Mouse (Mus musculus): ENCODE measurements around the gene Plcl1. TPM values are rescaled to one million over a fixed set of nuclear protein-coding genes. Genes with fewer than 3 reads are reported as not detected.

Gene Plcl1
- polyA plus RNA-seq, 1 experiment from 2014 or later: 2.9 TPM

GRCm38 (mm10) chr1:55523966-55524365 lies 118.2 kb downstream of the Plcl1 start:
- no peak for DNase-seq (ENCODE audit: low spot score)

DNA sequence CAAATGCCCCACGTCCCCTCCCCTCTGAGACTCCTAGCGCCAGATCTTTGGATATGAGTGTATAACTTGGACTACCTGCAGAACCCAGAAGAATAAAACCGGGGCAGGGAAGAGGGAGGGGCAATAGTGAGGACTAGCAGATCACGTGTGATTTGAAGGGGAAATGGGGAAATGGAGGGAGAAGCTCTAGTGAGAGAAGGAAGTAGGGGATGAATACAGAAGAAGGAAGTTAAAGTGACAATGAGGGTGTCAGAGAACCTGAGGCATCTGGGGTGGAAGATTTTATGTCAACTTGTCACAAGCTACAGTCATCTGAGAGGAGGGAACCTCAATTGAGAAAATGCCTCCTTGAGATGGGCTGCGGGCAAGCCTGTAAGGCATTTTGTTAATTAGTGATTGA lies 119.4 kb downstream of the Plcl1 start:
- DNase-seq (ENCODE audit: low spot score): no peak

- DNase-seq (ENCODE audit: low spot score): no peak
Measured at GRCm38 (mm10) chr1:55525748-55526147, 120.0 kb downstream of the Plcl1 start.

DNA sequence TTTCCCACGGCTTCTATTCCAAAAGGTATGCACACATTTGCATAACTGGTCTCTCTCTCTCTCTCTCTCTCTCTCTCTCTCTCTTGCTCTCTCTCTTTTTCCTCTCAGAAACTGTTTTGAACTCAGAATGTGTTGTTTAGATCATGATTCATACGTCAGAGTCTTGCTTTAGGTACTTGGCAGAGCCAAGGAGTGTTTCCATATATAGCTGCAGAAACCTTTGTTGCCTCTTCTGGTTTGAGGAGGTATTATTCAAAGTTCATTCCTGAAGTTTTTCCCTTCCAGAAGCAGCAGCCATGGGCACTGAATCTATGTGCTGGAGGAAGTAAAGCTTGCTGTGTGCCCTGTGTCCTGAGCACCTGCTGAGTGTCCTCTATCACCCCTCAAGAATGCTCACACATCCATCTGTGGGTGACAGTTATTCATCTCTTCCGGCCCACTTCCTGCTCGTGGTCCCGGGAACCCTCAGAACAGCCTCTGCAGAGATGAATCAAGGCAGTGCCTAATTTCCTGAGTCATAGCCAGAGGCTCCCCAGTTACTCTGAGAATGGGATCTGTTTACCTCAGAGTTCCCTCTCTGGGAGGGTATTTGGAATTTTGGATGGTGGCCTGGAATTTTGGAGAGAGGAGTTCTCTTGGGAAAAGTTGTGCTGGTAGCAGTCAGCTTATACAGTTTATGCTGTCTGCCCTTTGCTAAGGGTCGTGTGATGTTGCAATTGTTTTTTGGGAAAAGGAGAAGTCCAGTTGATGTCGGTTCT lies 123.0 kb downstream of the Plcl1 start:
- DNase-seq (ENCODE audit: low spot score): peak; percentile 75

GRCm38 (mm10) chr1:55533823-55534222 lies 128.1 kb downstream of the Plcl1 start:
- no peak for DNase-seq (ENCODE audit: low spot score)

GRCm38 (mm10) chr1:55554405-55554804 lies 148.7 kb downstream of the Plcl1 start:
- no peak for DNase-seq (ENCODE audit: low spot score)

DNA sequence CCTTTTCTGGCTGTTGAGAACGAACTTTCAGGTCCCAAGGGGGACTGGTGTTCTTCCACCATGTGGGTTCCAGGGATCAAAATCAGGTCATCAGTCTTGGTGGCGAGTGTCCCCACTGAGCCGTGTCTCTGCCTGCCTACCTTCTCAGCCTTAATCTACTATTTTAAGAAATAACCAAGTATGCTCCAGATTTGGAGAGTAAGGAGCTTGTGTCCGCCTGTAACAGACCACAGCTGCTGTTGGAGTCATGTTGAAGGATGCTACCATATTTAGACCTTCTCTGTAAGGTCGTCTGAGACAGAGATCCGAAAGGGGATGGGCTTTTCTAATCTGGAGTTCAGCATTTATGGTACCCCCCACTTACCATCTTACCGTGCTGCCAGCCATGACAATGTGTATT lies 152.2 kb downstream of the Plcl1 start:
- no peak for DNase-seq (ENCODE audit: low spot score)

- DNase-seq (ENCODE audit: low spot score): no peak
Measured at GRCm38 (mm10) chr1:55558409-55558808, 152.7 kb downstream of the Plcl1 start.

DNA sequence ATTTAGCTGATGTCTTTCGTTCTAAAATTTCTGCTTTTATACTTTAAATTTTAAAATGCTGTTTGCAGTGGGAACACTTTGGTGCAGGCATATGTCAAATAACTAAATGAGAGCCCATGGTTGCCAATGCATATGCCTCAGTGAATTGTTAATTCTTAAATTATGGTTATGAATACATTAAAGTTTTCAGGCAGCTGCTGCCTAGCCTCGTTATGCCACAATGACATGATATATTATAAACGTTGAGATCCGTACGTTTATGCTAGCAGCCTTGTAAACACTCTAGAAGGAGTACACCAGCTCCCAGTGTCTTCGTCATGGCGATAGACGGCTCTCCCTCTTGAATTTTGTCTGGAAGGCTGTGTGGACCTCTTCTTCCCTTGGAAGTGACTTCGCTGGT lies 154.3 kb downstream of the Plcl1 start:
- DNase-seq (ENCODE audit: low spot score): no peak

- DNase-seq (ENCODE audit: low spot score): no peak
Measured at GRCm38 (mm10) chr1:55565933-55566332, 160.2 kb downstream of the Plcl1 start.

GRCm38 (mm10) chr1:55567801-55568360 lies 162.2 kb downstream of the Plcl1 start:
- no peak for DNase-seq (ENCODE audit: low spot score)

DNA sequence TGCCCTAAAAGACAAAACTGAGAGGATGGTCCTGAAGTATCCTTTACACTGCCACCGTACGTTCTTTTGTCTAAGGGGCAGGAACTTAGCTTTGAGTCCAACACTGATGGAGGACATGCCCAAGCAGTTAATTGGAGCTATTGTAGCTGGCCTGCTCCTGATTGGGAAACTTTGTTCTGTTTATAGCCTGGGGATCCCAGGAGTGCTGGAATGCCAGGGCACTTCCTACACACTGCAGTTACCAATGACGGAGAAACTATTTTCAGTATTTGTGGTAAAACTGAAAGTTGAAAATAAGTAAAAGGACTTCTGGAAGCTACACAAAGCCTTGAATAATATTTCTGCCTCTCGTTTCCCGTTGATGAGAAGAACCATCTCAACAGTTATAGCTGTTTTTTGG lies 164.5 kb downstream of the Plcl1 start:
- no peak for DNase-seq (ENCODE audit: low spot score)

DNA sequence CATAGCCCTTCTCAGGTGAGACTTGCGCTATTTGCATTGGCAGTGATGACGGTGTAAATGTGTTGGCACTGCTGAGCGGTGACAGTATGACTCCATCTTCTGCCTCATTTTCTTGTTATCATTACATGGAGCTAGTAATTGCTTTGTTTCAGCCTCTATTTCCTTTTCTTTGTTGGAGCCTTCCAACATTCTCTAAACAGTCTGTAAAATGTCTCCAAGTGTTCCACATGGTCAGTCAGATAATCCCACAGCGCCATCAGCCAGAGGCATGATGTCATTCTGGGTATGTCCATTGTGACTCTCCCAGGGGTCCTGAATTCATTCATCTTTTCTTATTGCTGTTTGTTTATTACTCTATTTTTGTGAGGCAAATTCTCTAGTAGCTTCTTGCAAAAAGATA lies 165.7 kb downstream of the Plcl1 start:
- DNase-seq (ENCODE audit: low spot score): no peak

DNA sequence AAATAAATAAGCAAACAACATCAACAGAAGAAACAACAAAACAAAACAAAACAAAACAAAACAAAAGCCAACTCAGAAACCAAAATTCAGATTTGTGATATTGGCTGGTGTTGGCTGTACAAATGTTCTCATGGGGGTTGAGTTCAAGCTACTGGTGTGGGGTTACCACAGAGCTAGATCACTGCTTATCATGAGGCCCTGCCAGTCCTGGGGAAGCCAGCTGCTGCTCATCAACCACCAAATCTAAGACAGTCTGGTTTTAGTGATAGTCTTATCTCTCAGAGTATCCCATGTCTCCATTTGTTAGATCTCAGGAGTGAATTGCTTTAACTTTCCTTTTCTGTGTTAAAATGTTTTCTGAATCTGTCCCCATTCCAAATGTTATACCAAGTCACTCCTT lies 166.5 kb downstream of the Plcl1 start:
- DNase-seq (ENCODE audit: low spot score): no peak

DNA sequence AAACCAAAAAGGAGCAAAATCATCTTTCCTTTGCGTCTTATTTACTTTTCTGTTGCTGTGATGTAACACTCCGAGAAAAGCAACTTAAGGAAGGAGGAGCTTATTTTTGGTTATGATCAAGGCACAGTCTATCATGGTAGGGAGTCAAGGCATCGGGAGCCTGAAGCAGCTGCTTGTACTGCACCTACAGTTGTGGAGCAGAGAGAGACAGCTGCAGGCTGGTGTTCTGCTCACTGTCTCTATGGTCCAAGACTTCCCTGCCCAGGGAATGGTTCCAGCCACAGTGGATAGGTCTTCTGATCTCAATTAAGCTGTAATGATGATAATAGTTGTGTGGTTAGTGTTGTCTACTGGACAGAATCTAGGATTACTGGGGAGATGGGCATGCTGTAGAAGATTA lies 166.9 kb downstream of the Plcl1 start:
- DNase-seq (ENCODE audit: low spot score): no peak

DNA sequence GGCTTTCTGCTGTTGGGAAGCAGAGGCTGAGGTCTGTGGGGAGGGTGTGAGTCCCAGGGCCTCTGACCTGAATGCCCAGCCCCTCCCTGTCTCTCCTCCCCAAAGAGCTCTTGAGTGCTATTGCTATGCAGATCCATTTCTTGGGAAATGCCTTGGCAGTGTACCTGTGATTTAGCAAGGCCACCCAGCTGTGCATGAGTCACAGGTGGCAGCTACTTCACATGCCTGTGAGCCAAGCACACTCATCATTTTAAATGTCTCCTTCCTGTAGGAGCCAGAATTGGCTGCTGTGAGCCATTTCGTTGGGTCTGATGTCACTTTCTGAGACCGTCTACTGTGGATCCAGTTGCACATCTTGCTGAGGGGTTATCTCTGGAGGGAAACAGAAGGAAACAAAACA lies 170.2 kb downstream of the Plcl1 start:
- no peak for DNase-seq (ENCODE audit: low spot score)

- DNase-seq (ENCODE audit: low spot score): no peak
Measured at GRCm38 (mm10) chr1:55581752-55582151, 176.0 kb downstream of the Plcl1 start.

DNA sequence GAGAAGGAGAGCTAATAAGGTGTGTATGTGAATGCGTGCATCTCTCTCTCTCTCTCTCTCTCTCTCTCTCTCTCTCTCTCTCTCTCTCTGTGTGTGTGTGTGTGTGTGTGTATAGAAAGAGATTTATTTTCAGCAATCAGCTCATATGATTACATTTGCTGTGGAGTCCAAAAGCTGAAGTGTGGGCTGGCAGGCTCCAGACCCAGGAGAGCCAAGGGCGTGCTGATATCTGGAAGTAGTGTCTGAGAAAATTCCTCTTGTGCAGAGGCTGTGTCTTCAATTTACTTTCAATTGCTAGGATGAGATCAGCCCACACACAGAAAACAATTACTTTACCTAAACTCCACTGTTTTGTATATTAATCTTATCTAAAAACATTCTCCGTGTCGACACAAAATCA lies 179.7 kb downstream of the Plcl1 start:
- DNase-seq (ENCODE audit: low spot score): no peak

GRCm38 (mm10) chr1:55588090-55588489 lies 182.4 kb downstream of the Plcl1 start:
- no peak for DNase-seq (ENCODE audit: low spot score)

DNA sequence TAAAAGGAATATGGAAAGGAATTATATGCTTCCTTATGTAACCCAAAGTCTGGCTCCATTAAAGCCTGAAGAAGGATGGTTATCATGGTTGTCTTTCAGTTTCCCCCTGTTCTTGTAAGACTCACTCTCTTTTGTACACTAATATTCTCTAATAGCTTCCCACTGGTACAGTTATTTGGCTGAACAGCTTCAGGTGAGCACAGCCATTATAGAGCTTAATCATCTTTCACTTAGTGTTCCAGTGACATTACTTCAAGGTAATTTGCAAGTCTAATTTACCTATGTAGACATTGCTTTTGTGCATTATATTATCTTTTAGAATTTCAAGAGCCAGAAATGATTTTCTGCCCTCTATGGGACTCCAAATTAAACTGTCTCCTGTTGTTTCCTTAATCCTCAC lies 184.3 kb downstream of the Plcl1 start:
- no peak for DNase-seq (ENCODE audit: low spot score)

GRCm38 (mm10) chr1:55600496-55600895 lies 194.8 kb downstream of the Plcl1 start:
- no peak for DNase-seq (ENCODE audit: low spot score)

DNA sequence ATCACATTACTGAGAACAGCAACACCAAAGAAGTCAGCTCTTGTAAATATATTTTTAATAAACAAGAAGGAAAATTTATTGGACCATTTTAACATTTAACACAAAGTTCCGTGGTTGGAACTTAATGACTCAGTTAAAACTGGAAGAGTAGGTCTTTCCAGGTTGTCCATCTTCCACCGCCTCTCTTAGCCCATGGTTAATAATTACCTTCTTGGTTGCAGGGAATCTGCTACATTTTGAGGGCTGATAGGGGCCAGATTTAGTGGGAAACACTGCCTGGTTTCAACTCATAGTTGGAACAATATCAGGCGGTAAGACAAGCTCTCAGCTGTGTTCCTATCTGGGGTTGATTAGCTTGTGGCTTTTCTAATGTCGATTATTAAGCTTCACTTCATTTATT lies 198.9 kb downstream of the Plcl1 start:
- no peak for DNase-seq (ENCODE audit: low spot score)

DNA sequence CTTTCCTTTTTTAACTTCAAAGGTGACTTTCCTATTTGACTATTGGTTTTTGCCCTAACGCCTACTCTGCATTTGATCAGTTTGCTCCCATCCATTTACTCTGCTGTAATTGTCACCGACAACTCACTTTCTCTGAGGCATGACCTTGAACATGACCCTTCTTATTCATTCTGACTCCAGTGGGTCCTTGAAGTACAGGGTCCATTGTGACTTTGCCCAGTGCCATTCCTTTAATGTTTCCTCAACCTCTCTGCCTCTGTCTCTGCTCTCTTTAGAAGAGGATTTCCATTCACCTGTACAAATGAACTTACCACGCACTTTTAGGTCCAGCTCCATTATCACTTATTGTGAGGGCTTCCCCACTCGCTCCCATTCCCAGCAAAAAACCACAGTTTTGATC lies 199.7 kb downstream of the Plcl1 start:
- DNase-seq (ENCODE audit: low spot score): no peak

All from thymus, postnatal 0 days (tissue).